Mouse (Mus musculus) kidney, embryonic 15.5 days (tissue): ENCODE data around the gene Dnah12. TPM values are rescaled to one million over a fixed set of nuclear protein-coding genes. Genes with fewer than 3 reads are reported as not detected.
"Not testable (repeated sequence)": the region's sequence is repeated elsewhere in the genome, so short reads cannot be mapped to it uniquely, and the experiment has no call there.

Source experiments
- ATAC-seq: fragments of 200-750 bp; cut with Nextera tagmentation; replicated peaks from 2 replicates; pipeline ENCODE4 v1.8.0; 2017; ENCODE audit warnings: moderate TSS enrichment; ENCODE audit not compliant: low FRiP score
- H3K27ac ChIP-seq: fragments of 300-500 bp; sonication (generic); 2 replicates; pipeline ENCODE4 v1.5.1; 2015; ENCODE audit warnings: mild to moderate bottlenecking, inconsistent platforms
- H3K27me3 ChIP-seq: fragments of 300-500 bp; sonication (generic); 2 replicates; pipeline ENCODE4 v1.6.1; 2015; ENCODE audit warnings: inconsistent platforms
- H3K36me3 ChIP-seq: fragments of 300-500 bp; sonication (generic); 2 replicates; pipeline ENCODE4 v1.6.1; 2015; ENCODE audit warnings: inconsistent platforms
- H3K4me1 ChIP-seq: fragments of 300-500 bp; sonication (generic); 2 replicates; pipeline ENCODE4 v1.6.1; 2015; ENCODE audit warnings: inconsistent platforms
- H3K4me2 ChIP-seq: fragments of 300-500 bp; sonication (generic); 2 replicates; pipeline ENCODE4 v1.6.1; 2015; ENCODE audit warnings: moderate library complexity, mild to moderate bottlenecking, inconsistent platforms
- H3K4me3 ChIP-seq: fragments of 300-500 bp; sonication (generic); replicated peaks from 2 replicates; pipeline ENCODE4 v1.5.1; 2015; ENCODE audit warnings: mild to moderate bottlenecking, inconsistent platforms
- H3K9ac ChIP-seq: fragments of 300-500 bp; sonication (generic); 2 replicates; pipeline ENCODE4 v1.6.1; 2015; ENCODE audit warnings: mild to moderate bottlenecking, inconsistent platforms
- H3K9me3 ChIP-seq: fragments of 300-500 bp; sonication (generic); replicated peaks from 2 replicates; pipeline ENCODE4 v1.6.1; 2016; ENCODE audit warnings: inconsistent platforms
- WGBS: fragments of 180-500 bp; shearing (Covaris S2); methylation state at CpG from one replicate; pipeline ENCODE4 v1.1.7; 2015; ENCODE audit warnings: mixed read lengths; 5-methylcytosine and 5-hydroxymethylcytosine counted together
- polyA plus RNA-seq: library from polyadenylated mRNA; unstranded; fragments of >200 nt; fragmentation: Nextera tagmentation; extraction: Ambion mirVana; gene quantifications from 2 replicates; pipeline ENCODE4 v1.2.1, GENCODE M21; 2015

The Dnah12 gene
- polyA plus RNA-seq, 1 experiment from 2014 or later = 0.09 TPM

- no peak overlapping the region for H3K9ac ChIP-seq
- no peaks in the 10 kb centered on the region for H3K9me3 ChIP-seq
- no peak overlapping the region for H3K27ac ChIP-seq
- peaks cover 22% of the 10 kb centered on the region for H3K4me1 ChIP-seq
- no peak for ATAC-seq
- H3K27me3 ChIP-seq = no peaks in the 10 kb centered on the region
- H3K4me3 ChIP-seq = no peak overlapping the region
- peaks cover 8% of the 10 kb centered on the region for H3K36me3 ChIP-seq
- peak overlapping the region; percentile 90; the same call in 1 of the 2 replicates for H3K4me2 ChIP-seq
These were observed 22.1 kb upstream of the Dnah12 start for GRCm38 (mm10) chr14:26670964-26671363.

DNA sequence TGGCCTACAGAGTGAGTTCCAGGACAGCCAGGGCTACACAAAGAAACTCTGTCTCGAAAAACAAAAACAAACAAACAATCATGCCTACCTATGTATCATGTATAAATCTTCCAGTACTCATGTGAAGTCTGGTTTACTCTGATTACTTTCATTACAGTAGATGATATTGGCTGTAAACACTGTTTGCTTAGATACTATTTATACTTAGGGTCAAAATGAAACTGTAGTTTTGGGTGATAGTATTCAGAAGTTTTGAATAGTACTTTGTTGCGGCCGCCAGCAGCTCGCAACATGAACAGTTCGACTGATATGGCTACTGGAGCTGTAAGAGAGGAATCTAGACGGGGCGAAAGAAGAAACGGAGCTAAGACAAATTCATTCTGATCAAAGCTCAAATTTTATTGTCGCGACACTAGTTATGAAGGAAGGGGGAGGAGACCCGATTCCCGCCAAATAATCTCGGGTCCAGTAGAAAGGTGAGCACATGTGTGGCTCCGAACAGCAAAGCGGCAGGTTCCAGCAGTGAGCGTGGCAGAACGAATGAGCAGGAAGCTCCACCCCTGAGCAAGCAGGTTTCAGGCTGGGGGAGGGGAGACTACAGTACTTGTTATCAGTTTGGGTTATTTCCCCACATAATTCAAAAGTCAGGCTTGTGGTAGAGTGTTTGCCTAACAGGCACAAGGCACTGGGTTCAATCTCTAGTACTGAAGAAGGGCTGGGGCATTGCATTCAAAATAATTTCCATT lies 21.0 kb upstream of the Dnah12 start:
- not testable (repeated sequence) for H3K9ac ChIP-seq, H3K27ac ChIP-seq, H3K27me3 ChIP-seq, H3K4me2 ChIP-seq, H3K9me3 ChIP-seq, H3K36me3 ChIP-seq, ATAC-seq, H3K4me3 ChIP-seq
- H3K4me1 ChIP-seq = peaks cover 14% of the 10 kb centered on the region
- WGBS = 64% methylated on average over 17 of the region's 17 CpGs

- H3K36me3 ChIP-seq, H3K9me3 ChIP-seq, H3K4me1 ChIP-seq, H3K4me2 ChIP-seq, H3K4me3 ChIP-seq, H3K9ac ChIP-seq, H3K27me3 ChIP-seq, ATAC-seq: not testable (repeated sequence)
- H3K27ac ChIP-seq = peak overlapping the region; percentile 72
- 74% methylated on average over 2 of the region's 2 CpGs for WGBS
These were observed 18.5 kb upstream of the Dnah12 start for GRCm38 (mm10) chr14:26674476-26675169.

DNA sequence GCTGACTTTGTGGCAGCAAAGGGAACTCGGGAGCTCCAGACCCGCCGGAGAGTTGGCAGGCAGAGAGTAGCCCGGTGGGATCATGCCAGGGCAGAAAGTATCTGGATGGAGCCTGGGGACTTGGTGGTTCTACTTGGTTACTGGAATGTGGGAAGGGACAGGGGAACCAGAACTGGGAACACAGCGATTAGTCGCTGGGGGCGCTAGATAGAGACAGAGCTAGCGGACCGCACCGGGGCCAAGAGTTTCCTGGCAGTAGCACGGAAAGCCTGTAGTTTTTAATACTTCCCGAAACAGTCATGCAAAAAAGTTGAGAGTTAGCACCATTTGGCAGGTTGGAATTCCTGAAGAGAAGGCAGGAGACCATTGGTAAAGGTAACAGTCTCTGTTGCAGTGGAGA lies 17.7 kb upstream of the Dnah12 start:
- 28% methylated on average over 12 of the region's 12 CpGs for WGBS

GRCm38 (mm10) chr14:26675791-26676190 lies 17.3 kb upstream of the Dnah12 start:
- peak overlapping the region; percentile 35 for H3K4me2 ChIP-seq
- H3K36me3 ChIP-seq = no peaks in the 10 kb centered on the region
- H3K9me3 ChIP-seq = no peaks in the 10 kb centered on the region
- no peak for ATAC-seq
- H3K4me1 ChIP-seq = no peaks in the 10 kb centered on the region
- H3K4me3 ChIP-seq = no peak overlapping the region
- H3K9ac ChIP-seq = no peak overlapping the region
- no peaks in the 10 kb centered on the region for H3K27me3 ChIP-seq
- H3K27ac ChIP-seq = peak overlapping the region; percentile 72; the same call in 1 of the 2 replicates
- 83% methylated on average over 5 of the region's 5 CpGs for WGBS

More for the DNA sequence above, 17.7 kb upstream of the Dnah12 start:
- no peak for ATAC-seq
- H3K27ac ChIP-seq = peak overlapping the region; percentile 72
- H3K4me3 ChIP-seq = no peak overlapping the region; the same call in 1 of the 2 replicates
- peaks cover 4% of the 10 kb centered on the region for H3K4me1 ChIP-seq
- peak overlapping the region; percentile 35 for H3K4me2 ChIP-seq
- H3K9me3 ChIP-seq = no peaks in the 10 kb centered on the region
- H3K9ac ChIP-seq = no peak overlapping the region
- no peaks in the 10 kb centered on the region for H3K27me3 ChIP-seq
- H3K36me3 ChIP-seq = no peaks in the 10 kb centered on the region

GRCm38 (mm10) chr14:26690727-26691126 lies 2.3 kb upstream of the Dnah12 start:
- Histone ChIP-seq H3K4me1 (no peaks in the 10 kb centered on the region), H3K27ac (no peak overlapping the region), H3K4me3 (no peak overlapping the region), H3K9ac (no peak overlapping the region), H3K9me3 (no peaks in the 10 kb centered on the region), H3K27me3 (peaks cover 4% of the 10 kb centered on the region; the same call in 1 of the 2 replicates), H3K36me3 (no peaks in the 10 kb centered on the region), H3K4me2 (no peak overlapping the region)
- ATAC-seq = no peak
- WGBS = 58% methylated on average over 2 of the region's 2 CpGs

DNA sequence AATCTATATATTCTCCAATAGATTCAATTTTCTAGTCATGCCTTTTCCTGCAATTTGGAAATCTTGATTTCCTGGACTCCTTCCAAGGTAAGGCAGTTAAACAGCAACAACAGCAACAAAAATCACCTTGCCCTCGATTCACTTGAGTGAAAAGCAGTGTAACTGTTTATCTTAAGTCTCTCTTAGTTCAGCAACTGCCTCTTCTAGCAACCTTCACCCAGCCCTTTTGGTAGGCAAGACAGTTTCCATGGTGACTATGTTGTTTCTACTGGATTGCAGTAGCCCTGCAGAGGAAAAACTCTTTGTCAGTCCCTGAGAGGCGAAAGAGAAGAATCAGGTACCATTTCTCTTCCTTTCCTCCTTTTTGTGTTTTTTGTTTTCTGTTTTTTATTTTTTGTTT lies 1.7 kb upstream of the Dnah12 start:
- Histone ChIP-seq H3K4me1 (no peaks in the 10 kb centered on the region), H3K27me3 (no peaks in the 10 kb centered on the region), H3K4me3 (no peak overlapping the region), H3K27ac (0 out of 2 replicates have a peak overlapping the region, but pooled peaks have one; percentile 37), H3K4me2 (no peak overlapping the region), H3K9me3 (no peaks in the 10 kb centered on the region), H3K9ac (no peak overlapping the region), H3K36me3 (no peaks in the 10 kb centered on the region)
- ATAC-seq = no peak
- WGBS = 53% methylated on average over 2 of the region's 2 CpGs

DNA sequence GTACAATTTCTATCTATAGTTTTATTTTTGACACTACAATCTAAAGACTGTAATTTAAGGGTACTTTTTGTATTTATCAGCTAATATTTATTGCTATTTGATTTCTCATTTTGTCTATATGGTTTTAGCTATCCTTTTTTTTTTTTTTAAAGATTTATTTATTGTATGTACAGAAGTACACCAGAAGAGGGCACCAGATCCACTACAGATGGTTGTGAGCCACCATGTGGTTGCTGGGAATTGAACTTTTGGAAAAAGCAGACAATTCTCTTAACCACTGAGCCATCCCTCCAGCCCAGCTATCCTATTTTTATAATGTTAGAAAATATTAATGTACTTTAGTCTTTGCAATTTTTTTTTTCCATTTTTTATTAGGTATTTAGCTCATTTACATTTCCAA lies 4.8 kb downstream of the Dnah12 start:
- Histone ChIP-seq H3K4me3 (no peak overlapping the region), H3K27me3 (no peaks in the 10 kb centered on the region), H3K4me1 (no peaks in the 10 kb centered on the region), H3K9me3 (no peaks in the 10 kb centered on the region), H3K36me3 (no peaks in the 10 kb centered on the region), H3K27ac (no peak overlapping the region), H3K9ac (no peak overlapping the region), H3K4me2 (no peak overlapping the region)
- no peak for ATAC-seq

- WGBS = 83% methylated on average over 5 of the region's 5 CpGs
- H3K27ac ChIP-seq, H3K4me2 ChIP-seq, H3K36me3 ChIP-seq, H3K4me3 ChIP-seq, H3K9me3 ChIP-seq, ATAC-seq, H3K27me3 ChIP-seq, H3K4me1 ChIP-seq, H3K9ac ChIP-seq: not testable (repeated sequence)
These were observed 12.2 kb downstream of the Dnah12 start for GRCm38 (mm10) chr14:26705246-26705645.

GRCm38 (mm10) chr14:26719696-26720095 lies 26.6 kb downstream of the Dnah12 start:
- 55% methylated on average over 2 of the region's 2 CpGs for WGBS
- not testable (repeated sequence) for H3K9me3 ChIP-seq, H3K4me2 ChIP-seq, H3K27me3 ChIP-seq, H3K4me3 ChIP-seq, H3K36me3 ChIP-seq, ATAC-seq, H3K9ac ChIP-seq, H3K4me1 ChIP-seq, H3K27ac ChIP-seq

DNA sequence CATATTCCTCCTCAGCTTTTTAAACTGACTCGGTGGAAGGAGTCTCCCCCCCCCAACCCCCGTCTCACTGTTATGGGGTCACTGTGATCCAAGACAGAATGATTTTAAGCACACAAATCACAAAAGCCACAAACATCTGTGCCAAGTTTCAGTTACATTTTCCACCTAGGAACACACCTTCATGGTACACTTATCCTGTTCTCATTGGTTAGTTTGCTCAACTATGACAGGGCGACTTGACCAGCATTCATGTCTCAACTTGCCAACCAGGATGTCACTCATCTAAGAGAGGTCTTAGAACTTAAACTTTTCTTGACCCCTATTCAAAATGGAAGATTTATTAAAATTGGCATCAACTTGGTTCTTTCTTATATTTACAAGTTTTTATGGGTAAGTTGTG lies 31.8 kb downstream of the Dnah12 start:
- Histone ChIP-seq H3K27me3 (no peaks in the 10 kb centered on the region), H3K9ac (no peak overlapping the region), H3K36me3 (no peaks in the 10 kb centered on the region), H3K9me3 (no peaks in the 10 kb centered on the region), H3K4me3 (no peak overlapping the region), H3K4me2 (no peak overlapping the region), H3K4me1 (no peaks in the 10 kb centered on the region), H3K27ac (no peak overlapping the region)
- ATAC-seq = no peak
- WGBS = 79% methylated on average over 3 of the region's 3 CpGs

- no peak for ATAC-seq
- no peak overlapping the region for H3K27ac ChIP-seq
- 76% methylated on average over 8 of the region's 8 CpGs for WGBS
These were observed 65.5 kb downstream of the Dnah12 start for GRCm38 (mm10) chr14:26758566-26758965.

More at GRCm38 (mm10) chr14:26758566-26758965, 65.5 kb downstream of the Dnah12 start:
- no peaks in the 10 kb centered on the region for H3K4me1 ChIP-seq
- no peak overlapping the region for H3K4me3 ChIP-seq
- no peaks in the 10 kb centered on the region for H3K9me3 ChIP-seq
- H3K9ac ChIP-seq = no peak overlapping the region
- no peaks in the 10 kb centered on the region for H3K36me3 ChIP-seq
- no peaks in the 10 kb centered on the region for H3K27me3 ChIP-seq
- no peak overlapping the region for H3K4me2 ChIP-seq
